Mouse (Mus musculus): ENCODE measurements around the gene 9030612E09Rik.

- TF ChIP-seq MAFK (IDR thresholded peaks at IDR 0.05; ENCODE audit: insufficient read depth, low read depth, low read length), result no peak
- no peak for TF ChIP-seq ZNF384 (IDR thresholded peaks at IDR 0.05; ENCODE audit: low read depth, low read length)
- no peak for TF ChIP-seq CHD2 (IDR thresholded peaks at IDR 0.05; ENCODE audit: low read depth, low read length)
- TF ChIP-seq HCFC1 (IDR thresholded peaks at IDR 0.05; ENCODE audit: borderline replicate concordance, insufficient read depth, low read length), result no peak
- no peak for TF ChIP-seq ZC3H11A (IDR thresholded peaks at IDR 0.05; ENCODE audit: borderline replicate concordance, low read depth, low read length)
These were observed 10.1 kb upstream of the 9030612E09Rik start for GRCm38 (mm10) chr10:43164406-43164805.

All from ES-E14 (cell line).